Mouse (Mus musculus): ENCODE measurements around the gene Kif24. TPM values are rescaled to one million over a fixed set of nuclear protein-coding genes. Genes with fewer than 3 reads are reported as not detected.

The Kif24 gene
- polyA plus RNA-seq, 1 experiment from 2014 or later: 3.7 TPM

GRCm38 (mm10) chr4:41401573-41401972 is 63.1 kb downstream of the Kif24 start:
- WGBS: 93% methylated on average over 5 of the region's 5 CpGs
- peaks cover 18% of the 10 kb centered on the region for H3K36me3 ChIP-seq (ENCODE audit: control insufficient read depth, insufficient read depth, low read length)
- H3K4me2 ChIP-seq (ENCODE audit: low read length): no peak overlapping the region
- H3K9ac ChIP-seq (replicated peaks; ENCODE audit: low read length): no peak overlapping the region
- H3K27ac ChIP-seq (replicated peaks; ENCODE audit: low read depth, low read length): no peak overlapping the region
- ATAC-seq (ENCODE audit: low FRiP score, low TSS enrichment) (no peak), DNase-seq (no peak)
- no peaks in the 10 kb centered on the region for H3K9me3 ChIP-seq (ENCODE audit: control insufficient read depth, low read length)
- H3K4me1 ChIP-seq (ENCODE audit: control insufficient read depth, insufficient read depth, low read length): no peaks in the 10 kb centered on the region
- no peaks in the 10 kb centered on the region for H3K27me3 ChIP-seq (ENCODE audit: control insufficient read depth, insufficient read depth, low read length)
- H3K4me3 ChIP-seq (replicated peaks; ENCODE audit: low read depth, low read length): no peak overlapping the region

- Histone ChIP-seq H3K9me3 (ENCODE audit: control insufficient read depth, low read length) (no peaks in the 10 kb centered on the region), H3K4me3 (replicated peaks; ENCODE audit: low read depth, low read length) (no peak overlapping the region)
Measured at GRCm38 (mm10) chr4:41401167-41401566, 63.5 kb downstream of the Kif24 start.

GRCm38 (mm10) chr4:41399904-41400303 is 64.8 kb downstream of the Kif24 start:
- Histone ChIP-seq H3K27me3 (ENCODE audit: control insufficient read depth, insufficient read depth, low read length) (no peaks in the 10 kb centered on the region), H3K36me3 (ENCODE audit: control insufficient read depth, insufficient read depth, low read length) (peaks cover 26% of the 10 kb centered on the region), H3K4me1 (ENCODE audit: control insufficient read depth, insufficient read depth, low read length) (no peaks in the 10 kb centered on the region), H3K4me3 (replicated peaks; ENCODE audit: low read depth, low read length) (no peak overlapping the region), H3K9me3 (ENCODE audit: control insufficient read depth, low read length) (no peaks in the 10 kb centered on the region), H3K4me2 (ENCODE audit: low read length) (no peak overlapping the region), H3K9ac (replicated peaks; ENCODE audit: low read length) (no peak overlapping the region), H3K27ac (replicated peaks; ENCODE audit: low read depth, low read length) (no peak overlapping the region)
- no peak for ATAC-seq (ENCODE audit: low FRiP score, low TSS enrichment)
- no peak for DNase-seq
- WGBS: 92% methylated on average over 5 of the region's 5 CpGs

More at GRCm38 (mm10) chr4:41401167-41401566, 63.5 kb downstream of the Kif24 start:
- DNase-seq (no peak), ATAC-seq (ENCODE audit: low FRiP score, low TSS enrichment) (no peak)
- Histone ChIP-seq H3K4me1 (ENCODE audit: control insufficient read depth, insufficient read depth, low read length) (no peaks in the 10 kb centered on the region), H3K4me2 (ENCODE audit: low read length) (no peak overlapping the region), H3K27ac (replicated peaks; ENCODE audit: low read depth, low read length) (no peak overlapping the region), H3K9ac (replicated peaks; ENCODE audit: low read length) (no peak overlapping the region), H3K36me3 (ENCODE audit: control insufficient read depth, insufficient read depth, low read length) (peaks cover 20% of the 10 kb centered on the region), H3K27me3 (ENCODE audit: control insufficient read depth, insufficient read depth, low read length) (no peaks in the 10 kb centered on the region)

GRCm38 (mm10) chr4:41398353-41398752 is 66.3 kb downstream of the Kif24 start:
- no peaks in the 10 kb centered on the region for H3K4me1 ChIP-seq (ENCODE audit: control insufficient read depth, insufficient read depth, low read length)
- peaks cover 41% of the 10 kb centered on the region for H3K36me3 ChIP-seq (ENCODE audit: control insufficient read depth, insufficient read depth, low read length)
- WGBS: 88% methylated on average over 6 of the region's 6 CpGs
- H3K9ac ChIP-seq (replicated peaks; ENCODE audit: low read length): no peak overlapping the region
- no peak overlapping the region for H3K4me3 ChIP-seq (replicated peaks; ENCODE audit: low read depth, low read length)
- no peaks in the 10 kb centered on the region for H3K27me3 ChIP-seq (ENCODE audit: control insufficient read depth, insufficient read depth, low read length)
- H3K4me2 ChIP-seq (ENCODE audit: low read length): no peak overlapping the region
- no peak overlapping the region for H3K27ac ChIP-seq (replicated peaks; ENCODE audit: low read depth, low read length)
- DNase-seq: no peak
- no peak for ATAC-seq (ENCODE audit: low FRiP score, low TSS enrichment)
- no peaks in the 10 kb centered on the region for H3K9me3 ChIP-seq (ENCODE audit: control insufficient read depth, low read length)

GRCm38 (mm10) chr4:41394651-41395050 is 70.0 kb downstream of the Kif24 start:
- Histone ChIP-seq H3K9me3 (ENCODE audit: control insufficient read depth, low read length) (no peaks in the 10 kb centered on the region), H3K4me1 (ENCODE audit: control insufficient read depth, insufficient read depth, low read length) (no peaks in the 10 kb centered on the region), H3K27ac (replicated peaks; ENCODE audit: low read depth, low read length) (no peak overlapping the region), H3K4me2 (ENCODE audit: low read length) (no peak overlapping the region), H3K36me3 (ENCODE audit: control insufficient read depth, insufficient read depth, low read length) (peaks cover 63% of the 10 kb centered on the region), H3K4me3 (replicated peaks; ENCODE audit: low read depth, low read length) (no peak overlapping the region), H3K27me3 (ENCODE audit: control insufficient read depth, insufficient read depth, low read length) (no peaks in the 10 kb centered on the region), H3K9ac (replicated peaks; ENCODE audit: low read length) (no peak overlapping the region)
- DNase-seq (no peak), ATAC-seq (ENCODE audit: low FRiP score, low TSS enrichment) (no peak)
- 85% methylated on average over 9 of the region's 9 CpGs for WGBS

GRCm38 (mm10) chr4:41391015-41391414 is 73.7 kb downstream of the Kif24 start:
- no peak overlapping the region for H3K4me2 ChIP-seq (ENCODE audit: low read length)
- no peaks in the 10 kb centered on the region for H3K4me1 ChIP-seq (ENCODE audit: control insufficient read depth, insufficient read depth, low read length)
- H3K9ac ChIP-seq (replicated peaks; ENCODE audit: low read length): no peak overlapping the region
- H3K4me3 ChIP-seq (replicated peaks; ENCODE audit: low read depth, low read length): no peak overlapping the region
- H3K27me3 ChIP-seq (ENCODE audit: control insufficient read depth, insufficient read depth, low read length): no peaks in the 10 kb centered on the region
- no peak overlapping the region for H3K27ac ChIP-seq (replicated peaks; ENCODE audit: low read depth, low read length)
- 92% methylated on average over 2 of the region's 2 CpGs for WGBS
- ATAC-seq (ENCODE audit: low FRiP score, low TSS enrichment) (no peak), DNase-seq (no peak)
- H3K9me3 ChIP-seq (ENCODE audit: control insufficient read depth, low read length): no peaks in the 10 kb centered on the region
- peaks cover 82% of the 10 kb centered on the region for H3K36me3 ChIP-seq (ENCODE audit: control insufficient read depth, insufficient read depth, low read length)

- H3K9ac ChIP-seq (replicated peaks; ENCODE audit: low read length): no peak overlapping the region
- H3K36me3 ChIP-seq (ENCODE audit: control insufficient read depth, insufficient read depth, low read length): peaks cover 78% of the 10 kb centered on the region
- H3K27ac ChIP-seq (replicated peaks; ENCODE audit: low read depth, low read length): no peak overlapping the region
- H3K9me3 ChIP-seq (ENCODE audit: control insufficient read depth, low read length): no peaks in the 10 kb centered on the region
- ATAC-seq (ENCODE audit: low FRiP score, low TSS enrichment) (no peak), DNase-seq (peak; percentile 92)
- 35% methylated on average over 3 of the region's 3 CpGs for WGBS
- no peaks in the 10 kb centered on the region for H3K4me1 ChIP-seq (ENCODE audit: control insufficient read depth, insufficient read depth, low read length)
- H3K27me3 ChIP-seq (ENCODE audit: control insufficient read depth, insufficient read depth, low read length): no peaks in the 10 kb centered on the region
- H3K4me2 ChIP-seq (ENCODE audit: low read length): no peak overlapping the region
- H3K4me3 ChIP-seq (replicated peaks; ENCODE audit: low read depth, low read length): no peak overlapping the region
Measured at GRCm38 (mm10) chr4:41390122-41390521, 74.6 kb downstream of the Kif24 start.

GRCm38 (mm10) chr4:41389240-41389639 is 75.4 kb downstream of the Kif24 start:
- Histone ChIP-seq H3K9ac (replicated peaks; ENCODE audit: low read length) (no peak overlapping the region), H3K4me3 (replicated peaks; ENCODE audit: low read depth, low read length) (no peak overlapping the region), H3K9me3 (ENCODE audit: control insufficient read depth, low read length) (no peaks in the 10 kb centered on the region), H3K27me3 (ENCODE audit: control insufficient read depth, insufficient read depth, low read length) (no peaks in the 10 kb centered on the region), H3K4me2 (ENCODE audit: low read length) (no peak overlapping the region), H3K4me1 (ENCODE audit: control insufficient read depth, insufficient read depth, low read length) (no peaks in the 10 kb centered on the region), H3K36me3 (ENCODE audit: control insufficient read depth, insufficient read depth, low read length) (peaks cover 74% of the 10 kb centered on the region), H3K27ac (replicated peaks; ENCODE audit: low read depth, low read length) (no peak overlapping the region)
- DNase-seq (no peak), ATAC-seq (ENCODE audit: low FRiP score, low TSS enrichment) (no peak)
- 91% methylated on average over 5 of the region's 5 CpGs for WGBS

- H3K36me3 ChIP-seq (ENCODE audit: control insufficient read depth, insufficient read depth, low read length): peaks cover 73% of the 10 kb centered on the region
- no peaks in the 10 kb centered on the region for H3K9me3 ChIP-seq (ENCODE audit: control insufficient read depth, low read length)
- no peak for DNase-seq
- H3K4me3 ChIP-seq (replicated peaks; ENCODE audit: low read depth, low read length): no peak overlapping the region
- no peak for ATAC-seq (ENCODE audit: low FRiP score, low TSS enrichment)
- no peaks in the 10 kb centered on the region for H3K27me3 ChIP-seq (ENCODE audit: control insufficient read depth, insufficient read depth, low read length)
- H3K4me1 ChIP-seq (ENCODE audit: control insufficient read depth, insufficient read depth, low read length): no peaks in the 10 kb centered on the region
- 87% methylated on average over 5 of the region's 5 CpGs for WGBS
- H3K4me2 ChIP-seq (ENCODE audit: low read length): no peak overlapping the region
- no peak overlapping the region for H3K9ac ChIP-seq (replicated peaks; ENCODE audit: low read length)
- H3K27ac ChIP-seq (replicated peaks; ENCODE audit: low read depth, low read length): no peak overlapping the region
Measured at GRCm38 (mm10) chr4:41388616-41389015, 76.1 kb downstream of the Kif24 start.
